Mouse (Mus musculus): Measurements from ENCODE around the gene Cryba4.

DNA sequence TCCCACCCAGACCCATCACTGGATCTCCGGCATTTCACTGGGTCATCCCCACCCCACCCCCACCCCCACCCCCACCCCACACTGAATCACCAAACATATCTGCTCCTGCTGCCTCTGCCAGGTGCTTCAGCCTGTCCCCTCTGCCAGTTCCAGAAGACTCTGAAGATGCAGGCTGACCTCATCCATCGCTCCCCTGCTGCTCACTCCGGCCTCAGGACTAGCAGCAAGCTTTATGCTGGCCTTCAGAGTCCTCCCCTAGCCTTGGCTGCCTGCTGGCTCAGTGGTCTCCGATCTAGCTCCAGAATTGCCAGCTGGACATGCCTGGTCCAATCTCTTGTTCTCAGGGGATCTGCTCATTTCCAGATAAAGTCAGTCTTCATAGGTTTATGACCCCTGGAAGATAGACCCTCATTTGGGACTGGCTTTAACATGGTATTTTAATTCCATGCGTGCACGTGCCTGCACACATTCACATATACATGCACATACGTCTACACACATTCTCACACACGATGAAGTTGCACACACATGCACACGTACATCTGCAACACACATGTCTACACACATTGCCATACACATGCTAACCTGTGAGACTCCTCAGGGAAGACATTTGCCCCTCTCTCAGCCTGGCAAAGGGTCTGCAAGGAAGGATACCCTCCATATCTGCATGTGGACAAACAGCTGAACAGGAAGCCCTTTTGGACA, 14.3 kb downstream of the Cryba4 start:
- no peak for TF ChIP-seq TAL1 (IDR thresholded peaks at IDR 0.05; ENCODE audit: low read length)
- no peak for TF ChIP-seq GATA1 (IDR thresholded peaks at IDR 0.05; ENCODE audit: low read length)

All from erythroblast, embryonic 14.5 days (primary cell).